16 mouse cellular contexts compared by ENCODE assay signal in the genomic region with DNA sequence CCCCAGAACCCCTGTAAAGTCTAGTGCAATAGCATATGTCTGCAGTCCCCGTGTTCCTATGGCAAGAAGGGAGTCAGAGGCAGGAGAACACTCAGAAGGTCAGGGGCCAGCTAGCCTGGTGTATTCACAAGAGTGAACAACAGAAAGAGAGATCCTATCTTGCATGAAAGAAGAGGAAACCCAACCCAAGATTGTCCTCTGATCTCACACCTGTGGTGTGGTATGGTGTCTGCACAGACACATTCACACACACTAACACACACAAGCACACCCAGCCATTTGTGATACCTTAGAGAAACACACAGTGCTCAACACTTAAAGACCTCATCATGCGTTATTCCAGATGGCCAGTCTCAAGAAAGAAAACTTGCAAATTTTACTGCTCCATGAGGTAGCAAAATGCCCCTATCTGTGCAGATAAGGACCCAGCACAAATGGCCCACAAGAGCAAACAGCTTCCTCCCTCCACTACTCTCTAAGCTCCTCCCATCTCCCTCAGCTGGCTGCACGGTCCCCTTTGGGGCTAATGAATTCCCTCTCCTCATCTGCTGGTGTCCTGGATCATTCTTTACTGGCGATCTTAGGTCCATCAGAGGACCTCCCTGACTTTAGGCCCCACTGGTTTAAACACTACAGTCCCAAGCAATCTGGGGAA.
A peak's percentile ranks its signal among the peaks of the same experiment; 100 is the strongest.
DNase-seq lines count a peak whose midpoint lies in the region; ATAC-seq lines count a peak whose summit lies in the region.
"Had no signal": no experiment of that assay in that cellular context is flagged by ENCODE, and none has a peak within 500 bp of the region (broad histone marks: within the 10 kb centered on the region; RNA-seq: fewer than 3 reads in every experiment).

No protein-coding gene starts in this region.

- H3K9ac ChIP-seq in liver, embryonic 11.5 days (ENCODE audit: low read depth, low read length) = no peak overlapping the region
- H3K9ac ChIP-seq: embryonic facial prominence, embryonic 12.5 days; heart, embryonic 15.5 days; hindbrain, embryonic 13.5 days; lung, embryonic 14.5 days; neural tube, embryonic 13.5 days had no signal

- DNase-seq in liver, embryonic 11.5 days (ENCODE audit: low spot score) = no peak
- no peak for DNase-seq in liver
- DNase-seq in induced T-regulatory cell, adult 2 months (ENCODE audit: low read depth) = peak; percentile 66
- peak; percentile 71 for DNase-seq in naive thymus-derived CD4-positive, alpha-beta T cell, adult 2 months (ENCODE audit: low read depth)
- peak; percentile 38 for DNase-seq in thymus, postnatal 4 days
- no peak for DNase-seq in gastrocnemius, adult 8-10 months (ENCODE audit: low spot score in 2 of 2)
- no peak for DNase-seq in embryo, embryonic 10.5 days (ENCODE audit: low spot score)
- DNase-seq in urinary bladder, postnatal 14 days (ENCODE audit: low spot score) = no peak
- DNase-seq: cerebellum, adult 11-12 months; cerebellum, postnatal 36 days; lung, embryonic 14.5 days had no signal

- H3K4me2 ChIP-seq in liver, embryonic 11.5 days = no peak overlapping the region
- H3K4me2 ChIP-seq: embryonic facial prominence, embryonic 12.5 days; heart, embryonic 15.5 days; hindbrain, embryonic 13.5 days; lung, embryonic 14.5 days; neural tube, embryonic 13.5 days had no signal

- WGBS in liver, embryonic 11.5 days = 32% methylated on average over 4 of the region's 4 CpGs

- no peak overlapping the region for H3K4me3 ChIP-seq in liver, embryonic 11.5 days (ENCODE audit: low read depth, low read length)
- H3K4me3 ChIP-seq: embryonic facial prominence, embryonic 12.5 days; heart, embryonic 15.5 days; hindbrain, embryonic 13.5 days; left cerebral cortex, adult 2 months; neural tube, embryonic 13.5 days had no signal

- H3K36me3 ChIP-seq in liver, embryonic 11.5 days (ENCODE audit: control insufficient read depth, insufficient read depth, low read length) = no peaks in the 10 kb centered on the region
- H3K36me3 ChIP-seq: embryonic facial prominence, embryonic 12.5 days; heart, embryonic 15.5 days; hindbrain, embryonic 13.5 days; neural tube, embryonic 13.5 days had no signal

- no peaks in the 10 kb centered on the region for H3K27me3 ChIP-seq in liver, embryonic 11.5 days (replicated peaks; ENCODE audit: control insufficient read depth, insufficient read depth, low read length)
- H3K27me3 ChIP-seq: embryonic facial prominence, embryonic 12.5 days; heart, embryonic 15.5 days; hindbrain, embryonic 13.5 days; neural tube, embryonic 13.5 days had no signal

- no peak overlapping the region for H3K27ac ChIP-seq in liver, embryonic 11.5 days (ENCODE audit: low read depth, low read length)
- H3K27ac ChIP-seq: embryonic facial prominence, embryonic 12.5 days; heart, embryonic 15.5 days; hindbrain, embryonic 13.5 days; left cerebral cortex, adult 2 months; neural tube, embryonic 13.5 days had no signal

- H3K9me3 ChIP-seq in liver, embryonic 11.5 days (ENCODE audit: control insufficient read depth, low read length) = no peaks in the 10 kb centered on the region
- H3K9me3 ChIP-seq: embryonic facial prominence, embryonic 12.5 days; heart, embryonic 15.5 days; hindbrain, embryonic 13.5 days; neural tube, embryonic 13.5 days had no signal

- H3K4me1 ChIP-seq in liver, embryonic 11.5 days (replicated peaks; ENCODE audit: control insufficient read depth, insufficient read depth, low read length) = peaks cover 9% of the 10 kb centered on the region; the same call in 1 of the 2 replicates

- 0 out of 2 replicates have a peak, but pooled peaks have one; percentile 43 for ATAC-seq in liver, embryonic 11.5 days (replicated peaks; ENCODE audit: low FRiP score)

Comparison
In these comparisons a context has a peak if more than half of its experiments do, and no peak if none do; other contexts are left out.
1. DNase-seq: peak in induced T-regulatory cell, adult 2 months (single experiment), naive thymus-derived CD4-positive, alpha-beta T cell, adult 2 months (single experiment) and thymus, postnatal 4 days (single experiment); none in liver, embryonic 11.5 days (single experiment), liver (single experiment), gastrocnemius, adult 8-10 months (0 of 2), embryo, embryonic 10.5 days (single experiment) and urinary bladder, postnatal 14 days (single experiment).